Mouse (Mus musculus): Measurements from ENCODE around the gene Snapc1.

DNA sequence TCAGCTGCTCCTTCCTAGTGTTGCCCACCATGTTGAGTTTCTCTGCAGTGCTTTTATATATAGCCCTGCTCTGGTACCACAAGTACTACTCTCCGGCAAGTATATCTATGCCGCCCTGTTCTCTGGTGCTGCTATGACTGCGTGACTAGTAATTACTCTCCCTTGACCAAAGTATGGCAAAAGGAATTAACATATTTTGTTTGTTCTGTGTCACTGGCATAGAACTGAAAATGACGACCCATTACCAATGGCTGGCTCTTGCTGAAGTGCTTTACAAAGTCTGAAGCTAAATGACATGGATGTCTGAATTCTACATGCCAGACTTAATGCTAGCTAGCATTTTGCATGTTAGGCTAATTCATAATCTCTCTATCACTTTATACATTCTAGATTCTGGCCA, 15.9 kb upstream of the Snapc1 start:
- no peak for TF ChIP-seq TAL1 (IDR thresholded peaks at IDR 0.05; ENCODE audit: low read length)
- no peak for TF ChIP-seq GATA1 (IDR thresholded peaks at IDR 0.05; ENCODE audit: low read length)
